Mouse (Mus musculus) telencephalon, adult 2 months (tissue): Measurements from ENCODE around the gene Syngr3.
"Not testable (repeated sequence)": the region's sequence is repeated elsewhere in the genome, so short reads cannot be mapped to it uniquely, and the experiment has no call there.

ENCODE experiments used
- DNase-seq: peaks from one replicate; pipeline ENCODE4 v3.0.0-alpha.2; 2011; ENCODE audit warnings: low read depth, low spot score

Gene Syngr3

GRCm38 (mm10) chr17:24719494-24720222 lies 29.9 kb upstream of the Syngr3 start:
- peak; percentile 99 for DNase-seq

GRCm38 (mm10) chr17:24718938-24719337 lies 29.2 kb upstream of the Syngr3 start:
- not testable (repeated sequence) for DNase-seq

- DNase-seq: no peak
Observed at GRCm38 (mm10) chr17:24717943-24718342, 28.2 kb upstream of the Syngr3 start, which contains the start of the genes Rnf151 and Rps2. TSS of gene Rnf151 (minus strand) at chr17:24718063. TSS of gene Rps2 (plus strand) at chr17:24718116.

- DNase-seq: no peak
Observed at GRCm38 (mm10) chr17:24716166-24716682, 26.5 kb upstream of the Syngr3 start.

- no peak for DNase-seq
Observed at GRCm38 (mm10) chr17:24715556-24715955, 25.8 kb upstream of the Syngr3 start.

- DNase-seq: no peak
Observed at GRCm38 (mm10) chr17:24708646-24709045, 18.9 kb upstream of the Syngr3 start.

- DNase-seq: no peak
Observed at GRCm38 (mm10) chr17:24707801-24708425, 18.2 kb upstream of the Syngr3 start.

GRCm38 (mm10) chr17:24706982-24707800 lies 17.4 kb upstream of the Syngr3 start, which contains the start of gene Tbl3:
TSS of gene Tbl3 (minus strand) at chr17:24707660.
- peak; percentile 91 for DNase-seq

GRCm38 (mm10) chr17:24705821-24706220 lies 16.1 kb upstream of the Syngr3 start:
- DNase-seq: no peak

- DNase-seq: no peak
Observed at GRCm38 (mm10) chr17:24701251-24701650, 11.5 kb upstream of the Syngr3 start.

GRCm38 (mm10) chr17:24699473-24699872 lies 9.7 kb upstream of the Syngr3 start:
- DNase-seq: no peak

- DNase-seq: no peak
Observed at GRCm38 (mm10) chr17:24698715-24699114, 9.0 kb upstream of the Syngr3 start.

- DNase-seq: no peak
Observed at GRCm38 (mm10) chr17:24697985-24698384, 8.2 kb upstream of the Syngr3 start.

GRCm38 (mm10) chr17:24696011-24696697 lies 6.4 kb upstream of the Syngr3 start, which contains the start of the genes Gfer and Noxo1:
TSS of gene Gfer (minus strand) at chr17:24696156.
TSS of gene Noxo1 (plus strand) at chr17:24696234.
- no peak for DNase-seq

GRCm38 (mm10) chr17:24695326-24696010 lies 5.7 kb upstream of the Syngr3 start:
- DNase-seq: no peak

GRCm38 (mm10) chr17:24692385-24692784 lies 2.6 kb upstream of the Syngr3 start:
- no peak for DNase-seq

GRCm38 (mm10) chr17:24687599-24687998 lies 2.2 kb downstream of the Syngr3 start:
- no peak for DNase-seq

- DNase-seq: no peak
Observed at GRCm38 (mm10) chr17:24687146-24687595, 2.6 kb downstream of the Syngr3 start.

GRCm38 (mm10) chr17:24686514-24686913 lies 3.2 kb downstream of the Syngr3 start:
- DNase-seq: no peak

- no peak for DNase-seq
Observed at GRCm38 (mm10) chr17:24677500-24678080, 12.2 kb downstream of the Syngr3 start.
